Mouse (Mus musculus) intestine, embryonic 15.5 days (tissue): Measurements from ENCODE around the gene Satb1. TPM values are rescaled to one million over a fixed set of nuclear protein-coding genes. Genes with fewer than 3 reads are reported as not detected.

Experiments
- ATAC-seq: fragments of 200-750 bp; cut with Nextera tagmentation; 2 replicates; pipeline ENCODE4 v1.8.0; 2017; ENCODE audit warnings: moderate TSS enrichment, moderate library complexity
- H3K27ac ChIP-seq: fragments of 300-500 bp; sonication (generic); 2 replicates; pipeline ENCODE4 v1.5.1; 2015; ENCODE audit warnings: mild to moderate bottlenecking, inconsistent platforms
- H3K27me3 ChIP-seq: fragments of 300-500 bp; sonication (generic); replicated peaks from 2 replicates; pipeline ENCODE4 v1.6.1; 2015; ENCODE audit warnings: inconsistent platforms
- H3K36me3 ChIP-seq: fragments of 300-500 bp; sonication (generic); 2 replicates; pipeline ENCODE4 v1.6.1; 2015; ENCODE audit warnings: inconsistent platforms
- H3K4me1 ChIP-seq: fragments of 300-500 bp; sonication (generic); replicated peaks from 2 replicates; pipeline ENCODE4 v1.6.1; 2015; ENCODE audit warnings: inconsistent platforms
- H3K4me2 ChIP-seq: fragments of 300-500 bp; sonication (generic); replicated peaks from 2 replicates; pipeline ENCODE4 v1.6.1; 2015; ENCODE audit warnings: mild to moderate bottlenecking, inconsistent platforms
- H3K4me3 ChIP-seq: fragments of 300-500 bp; sonication (generic); replicated peaks from 2 replicates; pipeline ENCODE4 v1.5.1; 2015; ENCODE audit warnings: inconsistent platforms
- H3K9ac ChIP-seq: fragments of 300-500 bp; sonication (generic); 2 replicates; pipeline ENCODE4 v1.6.1; 2015; ENCODE audit warnings: inconsistent platforms
- H3K9me3 ChIP-seq: fragments of 300-500 bp; sonication (generic); 2 replicates; pipeline ENCODE4 v1.6.1; 2016; ENCODE audit warnings: inconsistent platforms
- WGBS: fragments of 180-500 bp; shearing (Covaris S2); methylation state at CpG from one replicate; pipeline ENCODE4 v1.1.7; 2015; 5-methylcytosine and 5-hydroxymethylcytosine counted together
- polyA plus RNA-seq: library from polyadenylated mRNA; unstranded; fragments of >200 nt; fragmentation: Nextera tagmentation; extraction: Ambion mirVana; gene quantifications from 2 replicates; pipeline ENCODE4 v1.2.1, GENCODE M21; 2015

The Satb1 gene
- polyA plus RNA-seq, 1 experiment from 2014 or later: 5.5 TPM

- 0 out of 2 replicates have a peak overlapping the region, but pooled peaks have one; percentile 44 for H3K27ac ChIP-seq
- H3K27me3 ChIP-seq: no peaks in the 10 kb centered on the region
- no peaks in the 10 kb centered on the region for H3K36me3 ChIP-seq
- peak overlapping the region; percentile 70 for H3K9ac ChIP-seq
- peak overlapping the region; percentile 79 for H3K4me3 ChIP-seq
- under 1% methylated on average over 106 of the region's 115 CpGs for WGBS
- no peaks in the 10 kb centered on the region for H3K9me3 ChIP-seq
- peak overlapping the region; percentile 95 for H3K4me2 ChIP-seq
- H3K4me1 ChIP-seq: 0 out of 2 replicates have a peak, but pooled peaks cover 4% of the 10 kb centered on the region
- ATAC-seq: peak; percentile 85
Observed at GRCm38 (mm10) chr17:51812942-51813783, 19.9 kb downstream of the Satb1 start.

- H3K36me3 ChIP-seq: no peaks in the 10 kb centered on the region
- peak overlapping the region; percentile 70 for H3K9ac ChIP-seq
- H3K27ac ChIP-seq: 0 out of 2 replicates have a peak overlapping the region, but pooled peaks have one; percentile 44
- H3K4me3 ChIP-seq: peak overlapping the region; percentile 79
- peak overlapping the region; percentile 95 for H3K4me2 ChIP-seq
- peak; percentile 46 for ATAC-seq
- WGBS: 0% methylated on average over 45 of the region's 48 CpGs
- H3K4me1 ChIP-seq: 0 out of 2 replicates have a peak, but pooled peaks cover 4% of the 10 kb centered on the region
- no peaks in the 10 kb centered on the region for H3K27me3 ChIP-seq
- H3K9me3 ChIP-seq: no peaks in the 10 kb centered on the region
Observed at GRCm38 (mm10) chr17:51812261-51812941, 20.7 kb downstream of the Satb1 start.

GRCm38 (mm10) chr17:51811911-51812260 lies 21.2 kb downstream of the Satb1 start:
- H3K27ac ChIP-seq: no peak overlapping the region
- H3K9me3 ChIP-seq: no peaks in the 10 kb centered on the region
- H3K27me3 ChIP-seq: no peaks in the 10 kb centered on the region
- 1% methylated on average over 11 of the region's 11 CpGs for whole genome bisulfite sequencing
- ATAC-seq: no peak
- no peaks in the 10 kb centered on the region for H3K36me3 ChIP-seq
- 0 out of 2 replicates have a peak, but pooled peaks cover 4% of the 10 kb centered on the region for H3K4me1 ChIP-seq
- peak overlapping the region; percentile 95 for H3K4me2 ChIP-seq
- peak overlapping the region; percentile 70 for H3K9ac ChIP-seq
- H3K4me3 ChIP-seq: peak overlapping the region; percentile 79

- H3K4me3 ChIP-seq: peak overlapping the region; percentile 79
- no peaks in the 10 kb centered on the region for H3K9me3 ChIP-seq
- WGBS: 12% methylated on average over 8 of the region's 8 CpGs
- H3K27ac ChIP-seq: no peak overlapping the region
- H3K36me3 ChIP-seq: no peaks in the 10 kb centered on the region
- H3K9ac ChIP-seq: no peak overlapping the region
- no peak for ATAC-seq
- no peaks in the 10 kb centered on the region for H3K27me3 ChIP-seq
- H3K4me1 ChIP-seq: 0 out of 2 replicates have a peak, but pooled peaks cover 5% of the 10 kb centered on the region
- H3K4me2 ChIP-seq: peak overlapping the region; percentile 95
Observed at GRCm38 (mm10) chr17:51811086-51811868, 21.8 kb downstream of the Satb1 start.

GRCm38 (mm10) chr17:51807429-51807828 lies 25.7 kb downstream of the Satb1 start:
- 0 out of 2 replicates have a peak, but pooled peaks cover 5% of the 10 kb centered on the region for H3K4me1 ChIP-seq
- 35% methylated on average over 5 of the region's 5 CpGs for WGBS
- H3K9ac ChIP-seq: no peak overlapping the region
- peak; percentile 39; the same call in 1 of the 2 replicates for ATAC-seq
- H3K27me3 ChIP-seq: no peaks in the 10 kb centered on the region
- no peaks in the 10 kb centered on the region for H3K9me3 ChIP-seq
- no peak overlapping the region for H3K4me2 ChIP-seq
- H3K36me3 ChIP-seq: no peaks in the 10 kb centered on the region
- no peak overlapping the region for H3K27ac ChIP-seq
- H3K4me3 ChIP-seq: no peak overlapping the region

- ATAC-seq: no peak
- H3K4me2 ChIP-seq: no peak overlapping the region
- H3K4me3 ChIP-seq: no peak overlapping the region
- H3K9me3 ChIP-seq: no peaks in the 10 kb centered on the region
- no peak overlapping the region for H3K9ac ChIP-seq
- H3K27ac ChIP-seq: no peak overlapping the region
- H3K27me3 ChIP-seq: no peaks in the 10 kb centered on the region
- 69% methylated on average over 12 of the region's 12 CpGs for WGBS
- no peaks in the 10 kb centered on the region for H3K36me3 ChIP-seq
- H3K4me1 ChIP-seq: 0 out of 2 replicates have a peak, but pooled peaks cover 5% of the 10 kb centered on the region
Observed at GRCm38 (mm10) chr17:51806124-51806960, 26.7 kb downstream of the Satb1 start.

GRCm38 (mm10) chr17:51800208-51800607 lies 32.9 kb downstream of the Satb1 start:
- 47% methylated on average over 6 of the region's 6 CpGs for WGBS
- no peaks in the 10 kb centered on the region for H3K9me3 ChIP-seq
- H3K27ac ChIP-seq: no peak overlapping the region
- no peak overlapping the region for H3K4me2 ChIP-seq
- no peak overlapping the region for H3K9ac ChIP-seq
- H3K4me3 ChIP-seq: no peak overlapping the region
- ATAC-seq: no peak
- no peaks in the 10 kb centered on the region for H3K27me3 ChIP-seq
- H3K36me3 ChIP-seq: no peaks in the 10 kb centered on the region
- no peaks in the 10 kb centered on the region for H3K4me1 ChIP-seq

- no peak for ATAC-seq
- no peak overlapping the region for H3K4me2 ChIP-seq
- H3K4me1 ChIP-seq: no peaks in the 10 kb centered on the region
- no peak overlapping the region for H3K4me3 ChIP-seq
- H3K36me3 ChIP-seq: no peaks in the 10 kb centered on the region
- 93% methylated on average over 5 of the region's 5 CpGs for WGBS
- no peaks in the 10 kb centered on the region for H3K27me3 ChIP-seq
- no peak overlapping the region for H3K9ac ChIP-seq
- no peaks in the 10 kb centered on the region for H3K9me3 ChIP-seq
- no peak overlapping the region for H3K27ac ChIP-seq
Observed at GRCm38 (mm10) chr17:51796459-51796858, 36.6 kb downstream of the Satb1 start.

- no peak overlapping the region for H3K9ac ChIP-seq
- H3K36me3 ChIP-seq: no peaks in the 10 kb centered on the region
- H3K4me2 ChIP-seq: no peak overlapping the region
- no peaks in the 10 kb centered on the region for H3K4me1 ChIP-seq
- WGBS: 67% methylated on average over 5 of the region's 5 CpGs
- no peak overlapping the region for H3K4me3 ChIP-seq
- no peaks in the 10 kb centered on the region for H3K27me3 ChIP-seq
- no peak overlapping the region for H3K27ac ChIP-seq
- H3K9me3 ChIP-seq: no peaks in the 10 kb centered on the region
- no peak for ATAC-seq
Observed at GRCm38 (mm10) chr17:51791226-51791625, 41.9 kb downstream of the Satb1 start.

GRCm38 (mm10) chr17:51790387-51791060 lies 42.6 kb downstream of the Satb1 start:
- no peaks in the 10 kb centered on the region for H3K36me3 ChIP-seq
- no peaks in the 10 kb centered on the region for H3K9me3 ChIP-seq
- 36% methylated on average over 8 of the region's 8 CpGs for WGBS
- no peak overlapping the region for H3K4me3 ChIP-seq
- H3K9ac ChIP-seq: no peak overlapping the region
- no peak overlapping the region for H3K4me2 ChIP-seq
- H3K4me1 ChIP-seq: no peaks in the 10 kb centered on the region
- no peak for ATAC-seq
- no peaks in the 10 kb centered on the region for H3K27me3 ChIP-seq
- no peak overlapping the region for H3K27ac ChIP-seq

- WGBS: 90% methylated on average over 6 of the region's 6 CpGs
- ATAC-seq: no peak
- no peak overlapping the region for H3K27ac ChIP-seq
Observed at GRCm38 (mm10) chr17:51789777-51790176, 43.3 kb downstream of the Satb1 start.

More at GRCm38 (mm10) chr17:51789777-51790176, 43.3 kb downstream of the Satb1 start:
- H3K4me1 ChIP-seq: no peaks in the 10 kb centered on the region
- no peaks in the 10 kb centered on the region for H3K36me3 ChIP-seq
- no peaks in the 10 kb centered on the region for H3K27me3 ChIP-seq
- H3K4me2 ChIP-seq: no peak overlapping the region
- no peak overlapping the region for H3K4me3 ChIP-seq
- no peaks in the 10 kb centered on the region for H3K9me3 ChIP-seq
- H3K9ac ChIP-seq: no peak overlapping the region
